Mouse (Mus musculus) kidney, adult 10 weeks (tissue): Measurements from ENCODE around the gene Hnrnpd. TPM values are rescaled to one million over a fixed set of nuclear protein-coding genes. Genes with fewer than 3 reads are reported as not detected.

Experiments
- polyA plus RNA-seq: library from polyadenylated mRNA; stranded (reverse); fragments of 350-450 nt; fragmentation: Illumina TruSeq; extraction: RNeasy Lipid Tissue Mini Kit (QIAGEN cat#74804); gene quantifications from one replicate; pipeline ENCODE4 v1.2.3, GENCODE M21; 2014; ENCODE audit warnings: low read depth, low replicate concordance

Gene Hnrnpd
- polyA plus RNA-seq, result 255 TPM

GRCm38 (mm10) chr5:99978699-99979442 is at the start of gene Hnrnpd, which contains the start of gene 4930524J08Rik:
TSS of gene Hnrnpd (minus strand) at chr5:99978938.
TSS of gene 4930524J08Rik (plus strand) at chr5:99979061.

GRCm38 (mm10) chr5:99906181-99906956 is 72.4 kb downstream of the Hnrnpd start, which contains the start of gene Vamp9:
TSS of gene Vamp9 (plus strand) at chr5:99906254.

Other genes with a start within 250 kb of the Hnrnpd start
- 15.0 TPM for gene Rasgef1b, start 249.9 kb downstream of the Hnrnpd start, polyA plus RNA-seq
- not detected for gene Vamp9, start 72.7 kb downstream of the Hnrnpd start, polyA plus RNA-seq
- not detected for gene 4930524J08Rik, start 123 bp upstream of the Hnrnpd start, polyA plus RNA-seq
- 132 TPM for gene Hnrnpdl, start 60.7 kb upstream of the Hnrnpd start, polyA plus RNA-seq
- gene Enoph1, start 61.0 kb upstream of the Hnrnpd start, polyA plus RNA-seq, result 8.0 TPM
- gene Tmem150c, start 180.9 kb upstream of the Hnrnpd start, polyA plus RNA-seq, result 8.4 TPM